In the genomic region with DNA sequence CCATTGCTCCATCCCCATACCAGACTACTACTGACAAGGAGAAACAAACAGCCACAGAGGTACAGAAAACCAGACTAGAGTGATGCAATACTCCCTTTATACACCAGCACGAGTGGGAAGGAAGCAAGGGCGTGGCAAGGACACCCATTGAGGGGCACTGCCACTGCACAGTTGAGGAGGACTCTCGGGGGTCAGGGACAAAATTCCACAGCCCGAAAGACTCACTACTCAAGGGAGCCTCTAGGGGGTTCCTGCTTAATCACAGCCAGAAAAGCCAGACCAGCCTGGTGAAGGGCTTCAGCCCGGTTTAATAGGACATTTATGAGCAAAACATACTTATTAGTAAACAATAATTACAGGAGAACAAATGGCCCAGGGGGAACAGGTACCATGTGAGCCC, we compare ENCODE assay signal across 13 mouse cellular contexts.
DNase-seq lines count a peak whose midpoint lies in the region; ATAC-seq and TF ChIP-seq lines count a peak whose summit lies in the region.
"Had no signal": no experiment of that assay in that cellular context is flagged by ENCODE, and none has a peak within 500 bp of the region (broad histone marks: within the 10 kb centered on the region; RNA-seq: fewer than 3 reads in every experiment).

No protein-coding gene starts in this region.

- H3K36me3 ChIP-seq in E14TG2a.4 (ENCODE audit: insufficient read depth, low read length): no peaks in the 10 kb centered on the region
- H3K36me3 ChIP-seq in limb, embryonic 14.5 days (ENCODE audit: control insufficient read depth, insufficient read depth, low read length): no peaks in the 10 kb centered on the region
- H3K36me3 ChIP-seq: forebrain, embryonic 10.5 days; heart, embryonic 15.5 days had no signal

- no peak for TF ChIP-seq POLR2A in limb, embryonic 14.5 days (IDR thresholded peaks at IDR 0.05; ENCODE audit: borderline replicate concordance, extremely low read depth, insufficient read depth, insufficient read length)

- 0 out of 2 replicates have a peak, but pooled peaks have one; percentile 21 for ATAC-seq in limb, embryonic 14.5 days (ENCODE audit: low FRiP score, low read depth)

- H3K9ac ChIP-seq in limb, embryonic 14.5 days (ENCODE audit: low read depth, low read length, severe bottlenecking): no peak overlapping the region
- H3K9ac ChIP-seq: heart, embryonic 15.5 days had no signal

- H3K4me2 ChIP-seq in limb, embryonic 14.5 days (replicated peaks; ENCODE audit: low read depth, low read length, severe bottlenecking): no peak overlapping the region
- H3K4me2 ChIP-seq: heart, embryonic 15.5 days had no signal

- peak; percentile 37 for DNase-seq in adrenal gland, postnatal 14 days
- DNase-seq in adrenal gland, postnatal 4 days (ENCODE audit: low spot score in 2 of 2): no peak
- peak; percentile 44 for DNase-seq in layer of hippocampus, adult 9-11 months
- no peak for DNase-seq in layer of hippocampus, postnatal 25 days (ENCODE audit: extremely low spot score in 1 of 2, low spot score in 1 of 2)
- no peak for DNase-seq in limb, embryonic 14.5 days (ENCODE audit: low spot score)
- DNase-seq in spleen, adult 12 weeks (ENCODE audit: low spot score): no peak
- no peak for DNase-seq in cerebellum, postnatal 25 days
- DNase-seq: gastrocnemius, postnatal 25 days; kidney, postnatal 4 days had no signal

- peak; percentile 14; the same call in 1 of the 2 replicates for TF ChIP-seq CTCF in E14TG2a.4 (conservative IDR thresholded peaks at IDR 0.05; ENCODE audit: low read length)

- no peaks in the 10 kb centered on the region for H3K9me3 ChIP-seq in E14TG2a.4 (ENCODE audit: low read length)
- H3K9me3 ChIP-seq in limb, embryonic 14.5 days (ENCODE audit: control insufficient read depth, low read length): no peaks in the 10 kb centered on the region
- H3K9me3 ChIP-seq: forebrain, embryonic 10.5 days; heart, embryonic 15.5 days had no signal

- H3K27me3 ChIP-seq in E14TG2a.4 (ENCODE audit: insufficient read depth, low read length): peaks cover 7% of the 10 kb centered on the region; the same call in 1 of the 2 replicates
- peaks cover 23% of the 10 kb centered on the region; the same call in 1 of the 2 replicates for H3K27me3 ChIP-seq in limb, embryonic 14.5 days (ENCODE audit: control insufficient read depth, insufficient read depth, low read length)

- no peaks in the 10 kb centered on the region for H3K4me1 ChIP-seq in E14TG2a.4 (replicated peaks; ENCODE audit: low read depth, low read length)
- H3K4me1 ChIP-seq in limb, embryonic 14.5 days (ENCODE audit: control insufficient read depth, insufficient read depth, low read length): peaks cover 42% of the 10 kb centered on the region

- H3K4me3 ChIP-seq in E14TG2a.4 (replicated peaks; ENCODE audit: low read length): no peak overlapping the region
- H3K4me3 ChIP-seq in limb, embryonic 14.5 days (replicated peaks; ENCODE audit: low read length): no peak overlapping the region
- H3K4me3 ChIP-seq: forebrain, embryonic 10.5 days; heart, embryonic 15.5 days had no signal

- H3K27ac ChIP-seq in limb, embryonic 14.5 days (replicated peaks; ENCODE audit: low read depth, low read length): no peak overlapping the region
- H3K27ac ChIP-seq: forebrain, embryonic 10.5 days; heart, embryonic 15.5 days; macrophage had no signal

- WGBS in limb, embryonic 14.5 days: 12% methylated on average over 5 of the region's 5 CpGs

Comparison
In these comparisons a context has a peak if more than half of its experiments do, and no peak if none do; other contexts are left out.
1. DNase-seq: peak in adrenal gland, postnatal 14 days (single experiment) and layer of hippocampus, adult 9-11 months (single experiment); none in adrenal gland, postnatal 4 days (0 of 2), layer of hippocampus, postnatal 25 days (0 of 2), limb, embryonic 14.5 days (single experiment), spleen, adult 12 weeks (single experiment) and cerebellum, postnatal 25 days (0 of 2).